Mouse (Mus musculus) liver, adult 2 months (tissue): Measurements from ENCODE around the gene Sh2b1.

Experiments used
- CTCF ChIP-seq: fragments of 200-500 bp; IDR thresholded peaks from 2 replicates; pipeline ENCODE4 v1.5.1; 2011; ENCODE audit warnings: low read depth, low read length, control low read depth
- POLR2A ChIP-seq: fragments of 200-500 bp; IDR thresholded peaks from 2 replicates; pipeline ENCODE4 v1.6.1; 2011; ENCODE audit warnings: low read length, control low read depth; ENCODE audit not compliant: insufficient read depth; ENCODE audit errors: extremely low read depth

GRCm38 (mm10) chr7:126519513-126519912, 44.3 kb upstream of the Sh2b1 start:
- TF ChIP-seq CTCF (no peak), POLR2A (no peak)
